Mouse (Mus musculus) v-Abl transformed pro-B cells (cell line): ENCODE measurements around the gene Ybx3.

Source experiments
- in situ Hi-C, 2 experiments: fragments of 400-800 bp; cut with MboI; formaldehyde crosslinking; loops; one replicate each; pipeline ENCODE4 v1.15.1; 2025; ENCODE audit not compliant: unreplicated experiment in 2 of 2

The Ybx3 gene

GRCm38 (mm10) chr6:131386416-131387019 is 1.8 kb downstream of the Ybx3 start:
- in situ Hi-C loops = no loop called here

GRCm38 (mm10) chr6:131385469-131385868 is 2.8 kb downstream of the Ybx3 start:
- in situ Hi-C loops = no loop called here

- in situ Hi-C loops = no loop called here
Observed at GRCm38 (mm10) chr6:131383713-131384330, 4.5 kb downstream of the Ybx3 start.

DNA sequence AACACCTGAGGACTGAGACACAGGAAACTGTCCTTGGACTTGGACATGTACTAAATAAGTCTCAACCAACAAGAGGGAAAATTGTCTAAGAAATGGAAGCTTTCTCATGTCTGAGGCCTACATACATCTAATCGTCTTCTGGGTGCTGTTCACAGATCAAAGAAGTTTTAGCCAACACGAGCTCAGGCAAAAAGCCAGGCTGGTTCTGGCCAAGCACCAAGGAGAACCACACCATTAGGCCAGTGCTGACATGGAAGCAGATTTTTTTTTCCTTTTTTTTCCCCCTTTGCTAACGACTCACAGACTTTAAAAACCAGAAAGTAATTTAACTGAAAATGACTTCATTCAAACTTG is 5.3 kb downstream of the Ybx3 start:
- in situ Hi-C loops = no loop called here

- in situ Hi-C loops = no loop called here
Observed at GRCm38 (mm10) chr6:131382232-131382983, 5.9 kb downstream of the Ybx3 start.

- in situ Hi-C loops = no loop called here
Observed at GRCm38 (mm10) chr6:131378858-131379428, 9.3 kb downstream of the Ybx3 start.

- in situ Hi-C loops = no loop called here
Observed at GRCm38 (mm10) chr6:131377378-131377777, 10.9 kb downstream of the Ybx3 start.

DNA sequence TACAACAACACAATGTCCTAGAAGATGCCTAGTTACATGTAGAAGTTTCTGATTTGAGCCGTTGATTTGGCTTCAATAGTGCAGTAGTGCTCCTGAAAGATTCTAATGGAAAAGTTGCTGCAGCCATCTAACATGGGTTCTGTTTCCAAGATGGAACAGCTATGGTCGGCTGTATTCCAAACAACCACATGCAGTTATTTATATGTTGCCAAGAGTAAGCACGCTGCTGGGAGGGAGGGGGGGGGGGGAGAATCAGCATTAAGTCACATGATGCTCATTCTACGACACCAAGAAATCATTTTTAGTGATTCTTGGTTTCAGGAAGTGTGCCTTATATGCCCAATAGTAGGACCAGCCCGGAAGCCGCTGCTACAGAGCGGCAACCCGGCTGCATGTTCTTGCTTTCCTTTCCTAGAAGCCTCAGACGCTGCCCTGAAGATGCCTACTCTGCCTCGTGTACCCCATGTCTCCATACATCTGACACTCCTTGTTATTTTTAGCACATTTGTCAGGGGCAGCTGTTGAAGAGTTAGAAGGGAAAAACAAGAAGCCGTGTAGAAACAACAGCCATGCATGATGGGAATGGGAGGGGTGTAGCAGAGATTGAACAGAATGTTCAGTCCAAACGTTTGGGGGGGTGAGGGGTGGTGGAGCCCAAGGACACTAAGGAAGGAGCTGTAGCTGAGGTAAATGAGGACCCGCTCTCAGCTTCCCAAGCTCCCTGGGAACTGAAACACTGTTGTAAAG is 13.5 kb downstream of the Ybx3 start:
- in situ Hi-C loops = loop anchor here in 1 of 2 experiments (25.0 kb wide), 1 partner anchor 1987 kb away; the partner anchor contains the start of genes Clec12b and Clec1b

DNA sequence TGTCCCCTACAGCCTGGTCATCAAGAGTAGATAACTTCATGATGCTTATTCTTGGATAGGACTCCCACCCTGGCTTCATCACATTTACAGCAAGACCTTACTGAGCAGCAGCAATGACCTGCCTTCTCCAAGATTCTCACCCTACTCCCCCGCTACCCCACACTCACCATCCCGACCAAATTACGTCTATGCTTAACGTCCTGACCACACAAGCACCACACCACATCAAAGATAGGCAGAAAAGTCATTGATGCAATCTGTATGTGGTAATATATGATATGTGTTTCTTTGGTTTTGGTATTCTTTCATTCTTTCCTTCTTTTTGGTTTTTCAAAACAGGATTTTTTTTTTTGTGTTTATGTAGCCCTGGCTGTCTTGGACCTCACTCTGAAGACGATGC is 15.1 kb downstream of the Ybx3 start:
- in situ Hi-C loops = loop anchor here in 1 of 2 experiments (25.0 kb wide), 1 partner anchor 1986 kb away; the partner anchor contains the start of genes Clec12b and Clec1b

GRCm38 (mm10) chr6:131370767-131371166 is 17.5 kb downstream of the Ybx3 start:
- in situ Hi-C loops = loop anchor here in 1 of 2 experiments (25.0 kb wide), 1 partner anchor 1983 kb away; the partner anchor contains the start of genes Clec12b and Clec1b

DNA sequence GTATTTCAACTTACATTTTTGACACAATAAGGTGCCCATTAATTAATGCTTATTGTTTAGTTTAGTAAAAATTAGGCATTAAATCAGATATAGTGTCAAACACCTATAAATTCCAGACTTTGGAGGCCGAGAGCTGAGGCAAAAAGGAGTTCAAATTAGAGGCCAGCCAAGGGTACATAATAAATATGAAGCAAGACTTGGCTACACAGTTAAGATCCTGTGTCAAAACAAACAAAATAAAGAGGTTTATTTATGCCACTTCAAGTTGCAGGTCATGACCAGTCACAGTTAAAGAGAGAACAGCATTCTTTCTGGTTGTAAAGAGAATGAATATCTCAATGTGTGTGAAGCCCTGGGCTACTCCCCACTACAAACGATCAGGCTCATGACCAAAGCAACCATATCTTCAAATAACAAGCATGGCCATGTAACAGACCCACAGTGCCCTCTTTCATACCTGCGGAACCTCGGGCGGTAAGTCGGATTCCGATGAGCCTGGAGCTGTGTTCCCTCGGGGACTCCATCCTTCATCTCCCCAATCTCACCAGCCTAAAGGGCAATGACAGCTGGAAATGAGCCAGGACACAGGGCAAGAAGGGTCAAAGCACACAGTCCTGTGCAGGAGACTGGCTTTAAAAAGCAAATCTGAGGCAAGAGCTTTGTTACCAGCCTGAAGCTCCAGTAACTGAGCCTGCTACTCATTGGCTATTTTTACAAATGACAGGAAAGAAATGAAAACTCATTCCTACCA is 18.2 kb downstream of the Ybx3 start:
- in situ Hi-C loops = loop anchor here in 1 of 2 experiments (5.0 to 25.0 kb wide), 2 partner anchors 47 to 1983 kb away; partner anchors contain the start of genes Clec12b and Clec1b

- in situ Hi-C loops = loop anchor here in 1 of 2 experiments (5.0 to 25.0 kb wide), 2 partner anchors 50 to 1980 kb away; partner anchors contain the start of genes Clec12b and Clec1b
Observed at GRCm38 (mm10) chr6:131367101-131367500, 21.2 kb downstream of the Ybx3 start.

DNA sequence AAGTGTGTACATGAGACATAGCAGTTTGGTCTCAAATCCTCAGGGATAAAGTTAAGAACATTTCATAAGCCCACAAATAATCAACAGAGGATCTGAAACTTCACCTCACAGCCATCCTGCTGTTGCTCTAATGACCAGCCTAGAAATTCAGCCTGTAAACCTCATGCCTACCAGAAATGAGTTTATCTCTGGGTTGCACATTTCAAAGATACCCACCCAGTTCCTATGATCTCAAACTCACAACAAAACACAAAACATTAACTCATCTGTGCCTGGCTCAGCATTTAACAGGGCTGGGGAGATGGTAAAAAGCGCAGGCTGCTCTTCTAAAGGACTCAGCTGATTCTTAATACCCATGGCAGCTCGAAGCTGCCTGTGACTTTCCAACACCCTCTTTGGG is 23.9 kb downstream of the Ybx3 start:
- in situ Hi-C loops = loop anchor here (5.0 to 25.0 kb wide), 2 partner anchors 53 to 1977 kb away; partner anchors contain the start of genes Clec12b (in 1 of the 2) and Clec1b (in 1 of the 2)

DNA sequence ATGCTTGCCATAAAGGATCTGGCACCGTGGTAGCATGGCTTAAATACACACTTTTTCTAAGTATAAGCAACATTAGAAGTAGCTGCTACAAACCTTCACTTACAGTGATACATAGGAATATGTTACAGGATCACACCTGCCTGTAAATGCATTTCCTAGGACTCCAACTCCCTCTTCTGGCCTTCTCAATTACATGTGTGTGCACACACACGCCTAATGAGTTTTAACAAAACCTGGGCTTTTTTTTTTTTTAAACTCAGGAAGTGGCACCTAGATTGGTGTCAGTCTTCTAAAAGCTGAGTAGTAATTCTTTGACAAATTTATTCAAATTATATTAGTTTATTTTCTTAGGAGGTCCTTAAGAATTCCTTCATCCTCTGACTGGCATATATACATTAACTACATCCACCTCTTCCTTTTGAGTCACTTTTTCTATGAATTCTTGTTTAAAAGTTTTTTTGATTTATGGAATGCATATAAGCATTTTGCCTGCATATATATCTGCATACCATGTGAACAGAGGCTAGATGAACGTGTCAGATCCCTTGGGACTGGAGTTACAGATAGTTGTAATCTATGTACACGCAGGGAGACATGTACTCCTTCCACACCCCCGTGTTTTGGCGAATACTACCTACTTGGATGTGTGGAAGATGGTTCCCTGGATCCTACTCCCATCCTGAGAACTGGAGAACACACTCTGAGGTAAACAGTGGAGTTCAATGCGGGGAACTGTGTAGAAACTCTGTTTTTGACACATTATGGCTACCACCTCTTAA is 25.1 kb downstream of the Ybx3 start:
- in situ Hi-C loops = loop anchor here (5.0 to 25.0 kb wide), 2 partner anchors 54 to 1976 kb away; partner anchors contain the start of genes Clec12b (in 1 of the 2) and Clec1b (in 1 of the 2)

- in situ Hi-C loops = loop anchor here (5.0 to 25.0 kb wide), 2 partner anchors 57 to 1973 kb away; partner anchors contain the start of genes Clec12b (in 1 of the 2) and Clec1b (in 1 of the 2)
Observed at GRCm38 (mm10) chr6:131360693-131361092, 27.6 kb downstream of the Ybx3 start.

GRCm38 (mm10) chr6:131359543-131359942 is 28.7 kb downstream of the Ybx3 start:
- in situ Hi-C loops = loop anchor here (5.0 to 25.0 kb wide), 7 partner anchors 65 to 1972 kb away; partner anchors contain the start of genes Clec1b (in 2 of the 2), Klre1 (in 2 of the 2), Clec12b (in 1 of the 2) and Klra6 (in 1 of the 2)

- in situ Hi-C loops = loop anchor here (5.0 to 25.0 kb wide), 7 partner anchors 60 to 1968 kb away; partner anchors contain the start of genes Clec1b (in 2 of the 2), Klre1 (in 2 of the 2), Clec12b (in 1 of the 2) and Klra6 (in 1 of the 2)
Observed at GRCm38 (mm10) chr6:131354913-131355312, 33.4 kb downstream of the Ybx3 start.
